Mouse (Mus musculus): Measurements from ENCODE around the gene Ddx47. TPM values are rescaled to one million over a fixed set of nuclear protein-coding genes. Genes with fewer than 3 reads are reported as not detected.

Ddx47 gene
- 3.4 and 8.0 TPM in 2 replicates for polyA plus RNA-seq (2012; ENCODE audit: low replicate concordance)

GRCm38 (mm10) chr6:135011048-135011733, at the start of gene Ddx47:
Gene Ddx47, plus strand, starts transcription at chr6:135011612.

GRCm38 (mm10) chr6:134981231-134982062, 30.0 kb upstream of the Ddx47 start, which contains the start of gene Apold1:
Gene Apold1, plus strand, starts transcription at chr6:134981718.

GRCm38 (mm10) chr6:135065236-135065957, 54.0 kb downstream of the Ddx47 start, which contains the start of gene Gprc5a:
Gene Gprc5a, plus strand, starts transcription at chr6:135065651.

Other genes with a start within 250 kb of the Ddx47 start
- gene Dusp16, start 219.0 kb upstream of the Ddx47 start, polyA plus RNA-seq (2012; ENCODE audit: low replicate concordance), result 3.4 and 5.8 TPM in 2 replicates
- gene Crebl2, start 181.5 kb upstream of the Ddx47 start, polyA plus RNA-seq (2012; ENCODE audit: low replicate concordance), result 17.8 and 30.7 TPM in 2 replicates
- 4.3 and 4.7 TPM in 2 replicates for gene Gpr19, start 113.0 kb upstream of the Ddx47 start, polyA plus RNA-seq (2012; ENCODE audit: low replicate concordance)
- 112 and 188 TPM in 2 replicates for gene Cdkn1b, start 91.2 kb upstream of the Ddx47 start, polyA plus RNA-seq (2012; ENCODE audit: low replicate concordance)
- not detected in 2 replicates for gene Apold1, start 29.9 kb upstream of the Ddx47 start, polyA plus RNA-seq (2012; ENCODE audit: low replicate concordance)
- gene Gprc5a, start 54.0 kb downstream of the Ddx47 start, polyA plus RNA-seq (2012; ENCODE audit: low replicate concordance), result 0.06 TPM in 1 of 2 replicates, not detected in the other
- not detected in 2 replicates for gene Gprc5d, start 106.7 kb downstream of the Ddx47 start, polyA plus RNA-seq (2012; ENCODE audit: low replicate concordance)
- 5.9 and 10.5 TPM in 2 replicates for gene Fam234b, start 186.4 kb downstream of the Ddx47 start, polyA plus RNA-seq (2012; ENCODE audit: low replicate concordance)
- gene Hebp1, start 186.4 kb downstream of the Ddx47 start, polyA plus RNA-seq (2012; ENCODE audit: low replicate concordance), result 4.0 and 17.0 TPM in 2 replicates
- gene Gsg1, start 242.7 kb downstream of the Ddx47 start, polyA plus RNA-seq (2012; ENCODE audit: low replicate concordance), result 0.13 and 0.21 TPM in 2 replicates